Comparison of ENCODE assay signal across 13 mouse cellular contexts in the genomic region with DNA sequence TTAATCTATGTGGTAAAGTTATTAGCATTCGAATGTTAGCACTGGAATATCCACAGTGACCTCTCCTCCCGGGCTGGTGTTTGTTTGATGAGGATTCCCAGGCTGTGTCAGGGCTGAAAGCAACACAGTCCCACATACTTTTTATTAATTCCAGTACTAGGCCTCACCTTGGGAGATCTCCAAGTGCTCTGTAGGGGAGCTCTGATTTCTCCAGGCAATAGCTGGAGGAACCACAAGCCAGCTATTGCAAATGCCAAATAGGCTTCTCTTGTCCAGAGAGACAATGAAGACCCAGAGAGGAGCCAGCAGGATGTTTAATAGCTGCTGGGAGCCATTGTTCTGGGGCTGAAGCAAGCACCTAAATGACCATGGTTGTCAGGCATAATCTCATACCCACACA.
DNase-seq lines count a peak whose midpoint lies in the region; ATAC-seq lines count a peak whose summit lies in the region.
"Had no signal": no experiment of that assay in that cellular context is flagged by ENCODE, and none has a peak within 500 bp of the region (broad histone marks: within the 10 kb centered on the region; RNA-seq: fewer than 3 reads in every experiment).

No protein-coding gene starts in this region.

- H3K27me3 ChIP-seq in embryonic facial prominence, embryonic 15.5 days, result no peaks in the 10 kb centered on the region
- no peaks in the 10 kb centered on the region for H3K27me3 ChIP-seq in midbrain, embryonic 14.5 days (ENCODE audit: control insufficient read depth, insufficient read depth, low read length)
- H3K27me3 ChIP-seq: megakaryocyte, embryonic 14.5 days had no signal

- peaks cover 18% of the 10 kb centered on the region; the same call in 1 of the 2 replicates for H3K4me1 ChIP-seq in embryonic facial prominence, embryonic 15.5 days
- peaks cover 9% of the 10 kb centered on the region; the same call in 1 of the 2 replicates for H3K4me1 ChIP-seq in midbrain, embryonic 14.5 days (ENCODE audit: control insufficient read depth, insufficient read depth, low read length)
- H3K4me1 ChIP-seq: megakaryocyte, embryonic 14.5 days had no signal

- no peak overlapping the region for H3K4me2 ChIP-seq in embryonic facial prominence, embryonic 15.5 days (replicated peaks)
- no peak overlapping the region for H3K4me2 ChIP-seq in midbrain, embryonic 14.5 days (ENCODE audit: low read length)

- peak; percentile 12 for DNase-seq in gastrocnemius, adult 18-20 months (ENCODE audit: low spot score)
- DNase-seq in gastrocnemius, postnatal 25 days, result no peak
- DNase-seq in cerebellum, adult 11-12 months, result peak; percentile 27
- peak; percentile 37 for DNase-seq in midbrain, embryonic 14.5 days
- DNase-seq in spleen, postnatal 4 days (ENCODE audit: low spot score in 2 of 2), result no peak
- DNase-seq in kidney, postnatal 10 days, result no peak
- no peak for DNase-seq in embryo, embryonic 11 days
- DNase-seq: adrenal gland, adult 2 months; kidney, adult 18-20 months; layer of hippocampus, adult 9-11 months; lung, adult 2 months had no signal

- no peaks in the 10 kb centered on the region for H3K36me3 ChIP-seq in embryonic facial prominence, embryonic 15.5 days
- H3K36me3 ChIP-seq in midbrain, embryonic 14.5 days (ENCODE audit: control insufficient read depth, insufficient read depth, low read length), result no peaks in the 10 kb centered on the region

- H3K9ac ChIP-seq in embryonic facial prominence, embryonic 15.5 days, result no peak overlapping the region
- H3K9ac ChIP-seq in midbrain, embryonic 14.5 days (replicated peaks; ENCODE audit: low read length), result no peak overlapping the region

- no peaks in the 10 kb centered on the region for H3K9me3 ChIP-seq in embryonic facial prominence, embryonic 15.5 days (replicated peaks)
- H3K9me3 ChIP-seq in midbrain, embryonic 14.5 days (ENCODE audit: control insufficient read depth, low read length), result no peaks in the 10 kb centered on the region

- WGBS in embryonic facial prominence, embryonic 15.5 days, result 40% methylated on average over 2 of the region's 2 CpGs
- 23% methylated on average over 2 of the region's 2 CpGs for WGBS in midbrain, embryonic 14.5 days

- 0 out of 2 replicates have a peak overlapping the region, but pooled peaks have one; percentile 48 for H3K27ac ChIP-seq in embryonic facial prominence, embryonic 15.5 days (replicated peaks)
- peak overlapping the region; percentile 49; the same call in 1 of the 2 replicates for H3K27ac ChIP-seq in midbrain, embryonic 14.5 days (replicated peaks; ENCODE audit: low read depth, low read length)

- no peak overlapping the region for H3K4me3 ChIP-seq in embryonic facial prominence, embryonic 15.5 days (replicated peaks)
- H3K4me3 ChIP-seq in midbrain, embryonic 14.5 days (replicated peaks; ENCODE audit: low read depth, low read length), result no peak overlapping the region

- ATAC-seq in embryonic facial prominence, embryonic 15.5 days (ENCODE audit: insufficient number of reproducible peaks, low FRiP score, low TSS enrichment, low read depth), result no peak
- no peak for ATAC-seq in midbrain, embryonic 14.5 days (ENCODE audit: low FRiP score, low TSS enrichment)

Comparison
In these comparisons a context has a peak if more than half of its experiments do, and no peak if none do; other contexts are left out.
1. DNase-seq: peak in gastrocnemius, adult 18-20 months (single experiment), cerebellum, adult 11-12 months (single experiment) and midbrain, embryonic 14.5 days (single experiment); none in gastrocnemius, postnatal 25 days (single experiment), spleen, postnatal 4 days (0 of 2), kidney, postnatal 10 days (single experiment) and embryo, embryonic 11 days (single experiment).